Mouse (Mus musculus) CD4-positive helper T cell, adult 2 months (primary cell): Measurements from ENCODE around the gene Sacm1l.
A peak's percentile ranks its signal among the peaks of the same experiment; 100 is the strongest.

Experiments
- DNase-seq: peaks from one replicate; pipeline ENCODE4 v3.0.0-alpha.2; 2012; ENCODE audit warnings: low read depth, missing footprints, low spot score

Sacm1l gene

DNA sequence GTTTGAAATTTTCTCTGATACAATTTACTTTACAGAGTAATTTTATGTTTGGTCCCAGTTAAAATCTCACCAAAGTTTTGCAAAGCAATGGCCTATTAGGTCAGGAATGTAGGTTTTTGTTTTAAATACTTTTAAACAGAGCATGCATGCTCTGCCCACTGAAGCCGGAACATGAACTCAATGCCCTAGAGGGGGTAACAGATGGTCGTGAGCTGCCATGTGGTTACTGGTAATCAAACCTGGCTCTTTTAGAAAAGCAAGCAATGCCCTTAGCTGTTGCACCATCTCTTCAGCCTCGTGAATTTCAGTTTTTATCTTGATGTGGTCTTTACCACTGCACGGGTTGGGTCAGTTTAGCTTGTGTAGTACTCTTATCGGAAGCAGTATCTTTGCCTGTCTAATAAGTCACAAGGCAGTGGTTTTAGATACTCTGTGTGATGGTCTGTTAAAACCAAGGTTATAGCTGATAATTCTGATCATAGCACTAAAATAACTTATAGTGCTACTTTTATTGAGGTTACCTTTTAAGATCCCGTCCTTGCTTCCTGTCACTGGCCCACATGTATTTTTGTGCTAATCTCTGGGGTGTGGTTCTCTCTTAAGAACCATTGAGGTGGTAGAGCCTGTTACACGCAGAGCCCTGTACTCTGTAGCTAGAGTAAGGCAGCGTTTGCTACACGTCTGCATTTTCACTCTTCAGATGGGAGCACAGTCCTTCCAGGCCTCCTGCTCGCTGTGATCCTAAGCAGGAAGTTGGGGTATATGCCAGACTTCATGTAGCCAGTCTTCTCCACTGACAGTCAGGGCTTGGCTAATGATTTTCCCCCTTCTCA, 48.0 kb downstream of the Sacm1l start:
- no peak for DNase-seq

DNA sequence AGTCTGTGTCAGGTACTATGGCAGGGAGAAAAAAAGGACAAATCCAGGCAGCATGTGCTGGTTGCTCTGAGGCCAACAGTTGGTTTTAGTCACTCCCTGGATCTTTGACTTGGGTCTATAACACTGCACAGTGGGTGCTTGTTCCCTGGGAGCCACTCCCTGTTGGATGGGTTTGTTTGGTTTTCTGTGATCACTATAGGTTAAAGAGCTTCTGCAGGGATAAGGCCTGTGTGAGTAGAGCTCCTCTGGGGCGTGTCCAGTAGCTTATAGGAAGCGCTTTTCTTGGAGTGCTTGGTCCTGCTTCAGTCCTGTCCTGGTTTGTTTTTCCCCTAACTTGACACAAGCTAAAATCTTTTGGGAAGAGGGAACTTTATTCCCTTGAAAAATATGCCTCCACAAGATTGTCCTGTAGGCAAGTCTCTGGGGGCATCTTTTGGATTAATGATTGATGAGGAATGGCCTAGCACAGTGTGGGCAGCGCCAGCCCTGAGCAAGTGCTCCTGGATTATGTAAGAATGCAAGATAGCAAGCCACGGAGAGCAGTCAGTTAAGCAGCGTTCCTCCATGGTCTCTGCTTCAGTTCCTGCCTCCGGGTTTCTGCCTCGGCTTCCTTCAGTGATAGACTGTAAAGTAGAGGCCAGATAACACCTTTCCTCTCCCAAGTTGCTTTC, 59.8 kb downstream of the Sacm1l start:
- no peak for DNase-seq

GRCm38 (mm10) chr9:123595194-123595593, 65.6 kb downstream of the Sacm1l start:
- no peak for DNase-seq

DNA sequence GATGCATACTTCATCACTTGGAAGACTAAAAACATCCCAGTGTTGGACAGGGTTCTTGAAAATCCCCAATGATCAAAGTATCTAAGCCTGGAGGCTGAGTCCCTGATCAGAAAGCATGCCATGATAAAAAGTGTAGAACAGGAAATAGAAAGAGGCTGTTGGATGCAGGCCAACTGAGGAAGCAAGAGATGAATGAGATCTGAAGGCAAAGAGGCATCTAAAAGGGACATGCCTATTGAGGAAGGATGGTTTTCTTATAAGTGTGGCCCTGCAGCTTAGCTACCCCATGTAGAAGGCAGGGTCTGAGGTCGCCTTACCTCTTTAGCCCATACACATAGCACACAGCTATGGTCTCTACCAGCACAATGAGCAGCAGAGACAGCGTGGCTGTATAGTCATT, 67.4 kb downstream of the Sacm1l start:
- peak; percentile 8 for DNase-seq

- DNase-seq, result no peak
Observed at GRCm38 (mm10) chr9:123597376-123597775, 67.8 kb downstream of the Sacm1l start.

GRCm38 (mm10) chr9:123601529-123601928, 72.0 kb downstream of the Sacm1l start:
- DNase-seq, result no peak

GRCm38 (mm10) chr9:123620311-123621098, 90.9 kb downstream of the Sacm1l start:
- no peak for DNase-seq

GRCm38 (mm10) chr9:123624741-123625140, 95.2 kb downstream of the Sacm1l start:
- no peak for DNase-seq

DNA sequence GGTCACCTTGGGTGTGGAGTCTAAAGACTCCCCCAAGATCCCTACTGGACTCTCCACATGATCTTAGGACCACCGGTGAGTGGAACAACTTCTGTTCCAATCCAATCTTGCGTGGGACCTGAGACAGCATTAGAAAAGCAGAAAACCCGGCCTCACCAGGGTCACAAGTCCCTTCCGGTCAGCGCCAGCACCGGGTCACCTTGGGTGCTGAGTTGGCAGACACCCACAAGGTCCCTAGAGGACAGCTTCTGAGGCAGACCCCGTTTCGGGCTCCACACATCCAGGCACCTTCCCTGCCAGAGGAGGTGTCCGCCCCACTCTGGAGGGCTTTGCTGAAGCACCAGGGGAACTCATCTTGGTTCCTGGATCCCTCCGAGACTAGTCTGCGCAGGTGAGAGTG, 96.3 kb downstream of the Sacm1l start:
- DNase-seq, result no peak

- no peak for DNase-seq
Observed at GRCm38 (mm10) chr9:123631666-123632065, 102.1 kb downstream of the Sacm1l start.

DNA sequence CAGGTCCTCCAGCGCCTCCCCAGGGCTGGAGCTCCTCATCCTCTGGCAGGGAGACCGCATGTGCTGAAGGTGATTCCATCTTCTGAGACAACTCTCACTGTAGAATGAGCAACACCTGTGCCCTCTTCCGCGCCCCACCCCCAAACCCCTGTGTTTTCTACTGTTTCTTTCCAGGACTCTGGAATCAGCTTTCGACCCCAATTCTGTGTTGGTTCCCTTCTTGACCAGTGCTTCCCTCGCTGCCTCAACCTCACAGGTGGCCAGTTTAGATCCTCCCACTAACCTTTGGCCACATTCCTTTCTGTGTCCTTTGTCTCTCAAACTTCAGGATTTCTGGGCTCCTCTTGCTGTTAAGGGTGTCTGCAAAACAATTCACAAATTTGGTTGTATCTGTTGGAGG, 102.7 kb downstream of the Sacm1l start, which contains the start of gene Slc6a20b:
Gene Slc6a20b, minus strand, starts transcription at position 285 of the 400 bp plus-strand sequence.
- DNase-seq, result no peak

DNA sequence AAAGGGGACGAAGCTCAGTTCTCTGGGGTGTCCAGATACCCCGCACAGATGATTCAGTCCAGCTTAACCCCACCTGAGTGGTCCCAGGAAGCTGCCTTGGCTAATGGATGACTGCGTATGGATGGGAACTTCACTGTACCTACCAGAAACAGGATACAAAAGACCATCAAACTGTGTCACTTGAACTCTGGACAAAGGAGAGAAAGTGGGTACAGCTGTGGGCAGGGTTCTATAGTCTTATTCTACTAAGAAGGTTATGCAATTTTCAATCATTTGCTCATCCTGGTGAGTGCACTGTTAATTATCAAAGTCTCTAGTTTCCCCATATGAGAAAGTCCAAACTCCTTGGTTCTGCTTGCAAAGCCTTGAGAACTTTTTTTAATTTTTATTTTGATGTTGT, 103.4 kb downstream of the Sacm1l start:
- DNase-seq, result no peak

DNA sequence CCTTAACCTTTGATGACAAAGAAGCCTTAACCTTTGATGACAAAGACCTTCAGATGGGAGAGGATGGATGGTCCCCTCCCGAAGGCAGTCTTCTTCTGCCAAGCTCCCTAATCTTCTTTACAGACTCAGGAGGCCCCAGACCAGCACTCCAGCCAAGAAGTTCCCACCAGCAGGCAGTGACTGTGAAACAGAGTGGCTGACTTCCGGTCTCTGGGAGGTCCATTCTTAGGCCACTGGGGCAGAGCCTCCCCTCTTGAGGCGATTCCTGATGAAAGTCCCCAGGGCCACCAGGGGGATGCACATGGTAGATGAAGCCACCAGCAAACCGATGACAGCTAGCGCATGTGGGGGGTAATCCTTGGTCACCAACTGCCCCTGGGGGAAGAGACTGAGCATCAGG, 107.2 kb downstream of the Sacm1l start:
- no peak for DNase-seq

DNA sequence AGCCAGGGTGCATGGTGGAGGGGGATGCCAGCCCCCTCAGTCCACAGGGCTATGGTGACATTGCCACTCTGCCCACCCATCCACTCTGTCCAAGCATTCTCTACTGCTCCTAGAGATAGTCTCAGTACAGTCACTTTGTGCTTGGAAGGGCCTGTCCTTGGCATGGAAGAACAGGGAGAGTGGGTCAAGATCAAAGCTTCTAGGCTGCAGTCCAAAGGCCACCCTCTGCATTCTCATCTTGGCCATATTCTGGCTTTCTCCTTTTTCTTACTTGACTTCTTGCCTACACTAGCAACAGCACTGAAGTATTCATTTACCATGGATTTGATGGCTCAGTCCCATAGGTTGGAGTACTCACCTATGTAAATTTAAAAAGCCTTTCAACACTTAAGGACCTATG, 108.7 kb downstream of the Sacm1l start:
- no peak for DNase-seq

DNA sequence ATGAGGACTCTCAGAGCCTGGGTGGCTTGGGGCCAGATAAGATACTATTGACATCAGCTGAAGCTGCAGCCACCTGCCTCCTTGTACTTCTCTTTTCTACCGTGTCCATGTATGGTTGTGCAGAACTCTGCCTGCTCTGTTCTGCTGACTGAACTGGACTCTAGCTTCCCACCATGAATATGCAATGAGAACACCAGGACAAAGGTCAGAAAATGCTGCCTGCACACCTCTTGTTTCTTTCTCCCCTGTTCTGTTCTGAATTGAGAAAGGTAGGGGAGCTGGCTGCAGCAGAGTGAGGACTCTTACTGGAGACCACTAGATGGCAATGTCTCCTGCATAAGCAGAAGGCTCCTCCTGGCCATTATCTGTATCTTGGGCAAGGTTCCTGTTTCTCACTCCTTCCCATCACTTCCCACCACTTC, 109.1 kb downstream of the Sacm1l start:
- peak; percentile 20 for DNase-seq

DNA sequence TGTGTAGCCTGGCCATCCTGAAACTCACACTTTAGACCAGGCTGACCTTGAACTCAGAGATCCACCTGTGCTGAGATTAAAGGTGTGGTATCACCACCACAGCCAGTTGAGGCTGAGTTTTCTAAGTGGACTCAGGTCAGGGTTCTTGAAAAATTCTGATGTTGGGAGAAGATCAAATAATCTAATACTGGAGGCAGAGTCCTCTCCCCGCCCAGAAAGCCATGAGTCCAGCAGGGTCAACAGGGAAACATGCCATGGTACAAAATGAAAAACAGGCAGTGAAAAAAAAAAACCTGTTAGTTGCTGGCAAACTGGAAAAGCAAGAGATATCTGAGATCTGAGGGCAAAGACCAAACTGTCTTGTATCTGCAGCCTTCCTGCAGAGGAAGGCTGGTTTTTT, 110.5 kb downstream of the Sacm1l start:
- DNase-seq, result no peak
